Mouse (Mus musculus) gastrocnemius, adult 8-10 months (tissue): ENCODE results near the gene Dzank1. TPM values are rescaled to one million over a fixed set of nuclear protein-coding genes. Genes with fewer than 3 reads are reported as not detected.

Experiments used
- total RNA-seq, 4 experiments: library from RNA; stranded (reverse); gene quantifications; 2 replicates each; pipeline ENCODE4 v1.2.4; 2022

Gene Dzank1
- total RNA-seq, 4 experiments from 2014 or later = 0.29 to 0.73 (median 0.35) TPM

Other genes with a start within 250 kb of the Dzank1 start
- gene Ovol2, start 195.3 kb downstream of the Dzank1 start, total RNA-seq = not detected
- 10 to 100 TPM; 19.3 to 28.7 (median 23.0) TPM for gene Kat14, start 158.4 kb downstream of the Dzank1 start, total RNA-seq
- 1 to 10 TPM; 2.1 to 8.4 (median 5.7) TPM for gene Pet117, start 158.4 kb downstream of the Dzank1 start, total RNA-seq
- gene Polr3f, start 304 bp upstream of the Dzank1 start, total RNA-seq = 10 to 100 TPM in 2 of 4 experiments, 1 to 10 TPM in 2; 7.4 to 10.5 (median 9.1) TPM
- 1 to 10 TPM; 3.9 to 7.2 (median 5.0) TPM for gene Rbbp9, start 23.5 kb upstream of the Dzank1 start, total RNA-seq
- 10 to 100 TPM in 3 of 4 experiments, 1 to 10 TPM in 1; 10.0 to 15.2 (median 11.8) TPM for gene Sec23b, start 28.8 kb upstream of the Dzank1 start, total RNA-seq
- gene Smim26, start 66.6 kb upstream of the Dzank1 start, total RNA-seq = 100 to 1,000 TPM in 2 of 4 experiments, 10 to 100 TPM in 2; 94.1 to 102 (median 99.2) TPM
- 10 to 100 TPM; 13.1 to 16.1 (median 15.2) TPM for gene Dtd1, start 72.5 kb upstream of the Dzank1 start, total RNA-seq